Mouse (Mus musculus) thymus, adult 2 months (tissue): ENCODE results near the gene Slc39a11.

ENCODE experiments used
- CTCF ChIP-seq: fragments of 200-500 bp; IDR thresholded peaks from 2 replicates; pipeline ENCODE4 v1.5.1; 2012; ENCODE audit warnings: mild to moderate bottlenecking, control low read depth, low read length, moderate library complexity, borderline replicate concordance; ENCODE audit not compliant: control insufficient read depth, poor library complexity, insufficient read depth; ENCODE audit errors: extremely low read depth
- POLR2A ChIP-seq: fragments of 200-500 bp; IDR thresholded peaks from 2 replicates; pipeline ENCODE4 v1.6.1; 2012; ENCODE audit warnings: mild to moderate bottlenecking, low read length, control low read depth, moderate library complexity; ENCODE audit not compliant: control insufficient read depth, poor library complexity, insufficient read depth; ENCODE audit errors: extremely low read depth

- TF ChIP-seq POLR2A (no peak), CTCF (no peak)
Observed at GRCm38 (mm10) chr11:113622028-113622427, 27.9 kb downstream of the Slc39a11 start.
